Mouse (Mus musculus): ENCODE measurements at regions not wholly inside any gene's neighbourhood (a gene's known extent, or its start where the extent isn't known, plus 50 kb on each side); places are given as distances from the start of the nearest gene placed in this dataset.

DNA sequence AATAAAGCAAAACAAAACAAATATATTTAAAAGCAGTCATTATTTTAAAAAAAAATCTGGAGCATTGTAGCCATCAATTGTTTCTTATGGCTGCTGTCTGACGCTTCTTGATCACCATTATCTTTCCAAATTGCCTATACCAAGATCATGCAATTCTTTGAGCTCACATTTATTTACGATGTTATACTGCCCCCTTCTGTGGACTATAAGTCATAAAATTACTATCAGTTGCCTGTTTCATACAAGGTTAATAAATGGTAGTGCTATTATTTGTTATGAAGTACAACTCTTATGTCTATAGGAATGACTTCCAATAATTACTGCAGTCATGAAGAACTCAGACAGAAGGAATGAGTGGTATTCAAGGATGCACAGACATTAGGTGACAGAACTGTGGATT, 57.3 kb upstream of the Eda2r start:
- peak; percentile 28 for ATAC-seq

DNA sequence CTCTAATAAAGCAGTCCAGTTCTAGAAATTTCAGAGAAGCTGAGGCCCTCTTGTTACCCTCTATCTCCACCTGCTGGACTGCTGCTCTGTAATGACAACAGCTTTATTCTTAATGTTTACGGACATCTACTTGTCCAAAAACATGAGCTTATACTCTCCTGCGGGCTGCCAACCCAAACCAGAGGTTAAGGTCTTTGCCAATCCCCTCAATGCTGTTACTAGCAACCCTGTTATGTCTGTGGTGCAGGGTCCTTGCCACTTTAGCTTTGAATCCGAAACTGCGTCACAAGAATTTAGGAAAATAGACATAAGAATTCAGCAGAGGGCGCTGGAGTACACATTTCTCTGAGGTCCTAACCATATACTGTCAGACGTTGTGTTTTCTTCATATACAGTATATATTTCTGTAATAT, 54.4 kb upstream of the Eda2r start:
- peak; percentile 87 for ATAC-seq
